Mouse (Mus musculus) left cerebral cortex, adult 2 months (tissue): ENCODE data around the gene Gabbr1. TPM values are rescaled to one million over a fixed set of nuclear protein-coding genes. Genes with fewer than 3 reads are reported as not detected.

Experiments
- DNase-seq, 2 experiments: peaks; one replicate each; pipeline ENCODE4 v3.0.0; 2021 to 2022; ENCODE audit warnings: low spot score in 2 of 2, mixed read lengths in 1 of 2; ENCODE audit errors: extremely low spot score in 1 of 2
- H3K27ac ChIP-seq: fragments of 200-600 bp; 2 replicates; pipeline ENCODE4 v1.8.1; 2022
- H3K4me3 ChIP-seq: fragments of 200-600 bp; 2 replicates; pipeline ENCODE4 v1.8.1; 2022
- CTCF ChIP-seq: fragments of 200-600 bp; IDR thresholded peaks from 2 replicates; pipeline ENCODE4 v1.8.1; 2022; ENCODE audit warnings: antibody characterized with exemption, mild to moderate bottlenecking, moderate library complexity
- intact Hi-C: fragments of 180-260 bp; cut with DNase I; formaldehyde crosslinking; loops from one replicate; pipeline ENCODE4 v1.15.1; 2025
- total RNA-seq, 2 experiments: library from RNA; stranded (reverse); gene quantifications; 2 replicates each; pipeline ENCODE4 v1.2.3; 2021

Gene Gabbr1
- total RNA-seq, 2 experiments from 2014 or later: 687 to 720 TPM

- DNase-seq: peak in 1 of 2 experiments; percentile 20
- no peak for TF ChIP-seq CTCF
- Histone ChIP-seq H3K27ac (no peak overlapping the region), H3K4me3 (no peak overlapping the region)
- intact Hi-C loops: no loop called here
These were observed 35.9 kb downstream of the Gabbr1 start for GRCm38 (mm10) chr17:37081659-37082058.

- intact Hi-C loops: loop anchor here (1.0 kb wide), 1 partner anchor 120 kb away; no protein-coding TSS in a partner anchor
- no peak overlapping the region for H3K4me3 ChIP-seq
- H3K27ac ChIP-seq: no peak overlapping the region
- DNase-seq: peak; percentile 43 to 63
- TF ChIP-seq CTCF: peak; percentile 68
These were observed 37.6 kb downstream of the Gabbr1 start for GRCm38 (mm10) chr17:37083327-37083726.

GRCm38 (mm10) chr17:37084632-37085031, 38.9 kb downstream of the Gabbr1 start:
- DNase-seq: no peak
- Histone ChIP-seq H3K4me3 (no peak overlapping the region), H3K27ac (no peak overlapping the region)
- peak; percentile 50 for TF ChIP-seq CTCF
- intact Hi-C loops: no loop called here

GRCm38 (mm10) chr17:37085545-37085944, 39.8 kb downstream of the Gabbr1 start:
- intact Hi-C loops: no loop called here
- TF ChIP-seq CTCF: no peak
- DNase-seq: peak in 1 of 2 experiments; percentile 17

GRCm38 (mm10) chr17:37088399-37088798, 42.6 kb downstream of the Gabbr1 start, which contains the start of gene Olfr90:
TSS of gene Olfr90 (minus strand) at chr17:37088499.
- DNase-seq: no peak
- Histone ChIP-seq H3K27ac (no peak within 1 kb of the TSS), H3K4me3 (no peak within 1 kb of the TSS)
- intact Hi-C loops: no loop called here
- TF ChIP-seq CTCF: no peak

More at GRCm38 (mm10) chr17:37085545-37085944, 39.8 kb downstream of the Gabbr1 start:
- no peak overlapping the region for H3K4me3 ChIP-seq
- no peak overlapping the region for H3K27ac ChIP-seq

GRCm38 (mm10) chr17:37092198-37092597, 46.4 kb downstream of the Gabbr1 start:
- Histone ChIP-seq H3K4me3 (no peak overlapping the region), H3K27ac (no peak overlapping the region)
- intact Hi-C loops: no loop called here
- no peak for TF ChIP-seq CTCF
- no peak for DNase-seq

- intact Hi-C loops: no loop called here
- no peak for TF ChIP-seq CTCF
- H3K27ac ChIP-seq: no peak overlapping the region
- DNase-seq: no peak
- H3K4me3 ChIP-seq: no peak overlapping the region
These were observed 47.5 kb downstream of the Gabbr1 start for GRCm38 (mm10) chr17:37093289-37093688.

- Histone ChIP-seq H3K27ac (no peak within 1 kb of the TSS), H3K4me3 (no peak within 1 kb of the TSS)
- intact Hi-C loops: no loop called here
- no peak for TF ChIP-seq CTCF
- no peak for DNase-seq
These were observed 52.4 kb downstream of the Gabbr1 start, which contains the start of gene Olfr91 for GRCm38 (mm10) chr17:37098178-37098577. TSS of gene Olfr91 (minus strand) at chr17:37098278.

GRCm38 (mm10) chr17:37119988-37120387, 74.2 kb downstream of the Gabbr1 start, which contains the start of gene Olfr92:
TSS of gene Olfr92 (minus strand) at chr17:37120088.
- Histone ChIP-seq H3K27ac (no peak within 1 kb of the TSS), H3K4me3 (no peak within 1 kb of the TSS)
- DNase-seq: no peak
- no peak for TF ChIP-seq CTCF
- intact Hi-C loops: loop anchor here (2.0 kb wide), 1 partner anchor 63 kb away; no protein-coding TSS in a partner anchor

Other genes with a start within 250 kb of the Gabbr1 start
- not detected for gene H2-M10.6, start 233.8 kb upstream of the Gabbr1 start, total RNA-seq
- 10 to 100 TPM; 18.6 to 22.7 TPM for gene Trim26, start 208.8 kb upstream of the Gabbr1 start, total RNA-seq
- gene Trim15, start 178.8 kb upstream of the Gabbr1 start, total RNA-seq: not detected
- gene Trim10, start 176.4 kb upstream of the Gabbr1 start, total RNA-seq: not detected
- gene Trim40, start 155.8 kb upstream of the Gabbr1 start, total RNA-seq: not detected
- not detected for gene Trim31, start 147.8 kb upstream of the Gabbr1 start, total RNA-seq
- 10 to 100 TPM in 1 of 2 experiments, 1 to 10 TPM in 1; 8.2 to 12.5 TPM for gene Rnf39, start 103.0 kb upstream of the Gabbr1 start, total RNA-seq
- 100 to 1,000 TPM; 132 to 146 TPM for gene Ppp1r11, start 94.2 kb upstream of the Gabbr1 start, total RNA-seq
- gene Znrd1, start 87.4 kb upstream of the Gabbr1 start, total RNA-seq: 10 to 100 TPM; 30.6 to 31.6 TPM
- gene Znrd1as, start 87.4 kb upstream of the Gabbr1 start, total RNA-seq: 1 to 10 TPM; 5.3 to 6.2 TPM
- not detected for gene 2410137M14Rik, start 64.7 kb upstream of the Gabbr1 start, total RNA-seq
- gene H2-M5, start 56.4 kb upstream of the Gabbr1 start, total RNA-seq: under 1 TPM; 0.61 to 0.75 TPM
- 10 to 100 TPM; 16.7 to 17.8 TPM for gene Zfp57, start 44.8 kb upstream of the Gabbr1 start, total RNA-seq
- gene Mog, start 22.6 kb upstream of the Gabbr1 start, total RNA-seq: 10 to 100 TPM; 29.1 to 29.2 TPM
- gene Olfr90, start 42.5 kb downstream of the Gabbr1 start, total RNA-seq: under 1 TPM in 1 of 2 experiments, not detected in 1; 0.12 TPM
- gene Olfr91, start 52.3 kb downstream of the Gabbr1 start, total RNA-seq: not detected
- not detected for gene Olfr92, start 74.1 kb downstream of the Gabbr1 start, total RNA-seq
- gene Olfr93, start 115.5 kb downstream of the Gabbr1 start, total RNA-seq: not detected
- not detected for gene Ubd, start 147.9 kb downstream of the Gabbr1 start, total RNA-seq
- not detected for gene Olfr94, start 155.0 kb downstream of the Gabbr1 start, total RNA-seq
- gene Olfr95, start 167.2 kb downstream of the Gabbr1 start, total RNA-seq: not detected
- gene Olfr96, start 174.2 kb downstream of the Gabbr1 start, total RNA-seq: not detected
- gene Olfr97, start 191.4 kb downstream of the Gabbr1 start, total RNA-seq: not detected
- gene Olfr98, start 217.8 kb downstream of the Gabbr1 start, total RNA-seq: not detected
- 1 to 10 TPM; 3.1 to 3.6 TPM for gene H2-M3, start 224.3 kb downstream of the Gabbr1 start, total RNA-seq
- gene Olfr99, start 237.5 kb downstream of the Gabbr1 start, total RNA-seq: not detected